Mouse (Mus musculus) intestine, embryonic 16.5 days (tissue): Measurements from ENCODE around the gene Erbb2. TPM values are rescaled to one million over a fixed set of nuclear protein-coding genes. Genes with fewer than 3 reads are reported as not detected.

Experiments
- ATAC-seq: fragments of 200-750 bp; cut with Nextera tagmentation; 2 replicates; pipeline ENCODE4 v1.8.0; 2017; ENCODE audit warnings: moderate TSS enrichment, moderate library complexity
- H3K27ac ChIP-seq: fragments of 300-500 bp; sonication (generic); 2 replicates; pipeline ENCODE4 v1.5.1; 2014; ENCODE audit warnings: mild to moderate bottlenecking, low read length
- H3K27me3 ChIP-seq: fragments of 300-500 bp; sonication (generic); replicated peaks from 2 replicates; pipeline ENCODE4 v1.6.1; 2014; ENCODE audit warnings: low read length, control low read depth, mixed read lengths; ENCODE audit not compliant: control insufficient read depth, insufficient read depth
- H3K36me3 ChIP-seq: fragments of 300-500 bp; sonication (generic); 2 replicates; pipeline ENCODE4 v1.6.1; 2014; ENCODE audit warnings: low read length, control low read depth; ENCODE audit not compliant: control insufficient read depth, insufficient read depth
- H3K4me1 ChIP-seq: fragments of 300-500 bp; sonication (generic); 2 replicates; pipeline ENCODE4 v1.6.1; 2014; ENCODE audit warnings: low read length, control low read depth, mixed read lengths; ENCODE audit not compliant: control insufficient read depth, insufficient read depth
- H3K4me2 ChIP-seq: fragments of 300-500 bp; sonication (generic); 2 replicates; pipeline ENCODE4 v1.6.1; 2014; ENCODE audit warnings: low read depth, low read length, control low read depth
- H3K4me3 ChIP-seq: fragments of 300-500 bp; sonication (generic); 2 replicates; pipeline ENCODE4 v1.5.1; 2014; ENCODE audit warnings: mild to moderate bottlenecking, low read length
- H3K9ac ChIP-seq: fragments of 300-500 bp; sonication (generic); 2 replicates; pipeline ENCODE4 v1.6.1; 2014; ENCODE audit warnings: low read depth, low read length
- H3K9me3 ChIP-seq: fragments of 300-500 bp; sonication (generic); 2 replicates; pipeline ENCODE4 v1.6.1; 2016; ENCODE audit warnings: low read length, control low read depth; ENCODE audit not compliant: control insufficient read depth
- WGBS: fragments of 180-500 bp; shearing (Covaris S2); extraction: QIAGEN DNeasy Blood & Tissue Kit; methylation state at CpG from one replicate; pipeline ENCODE4 v1.1.7; 2014; 5-methylcytosine and 5-hydroxymethylcytosine counted together
- polyA plus RNA-seq: library from polyadenylated mRNA; unstranded; fragments of >200 nt; fragmentation: Nextera tagmentation; extraction: Ambion mirVana; gene quantifications from 2 replicates; pipeline ENCODE4 v1.2.1, GENCODE M21; 2015

Erbb2 gene
- 33.8 and 37.5 TPM in 2 replicates for polyA plus RNA-seq

GRCm38 (mm10) chr11:98412273-98412796 lies at the start of gene Erbb2:
Erbb2 (plus strand) TSS chr11:98412470.
- Histone ChIP-seq H3K4me2 (peak within 1 kb of the TSS; percentile 74), H3K9me3 (no peaks in the 10 kb centered on the region), H3K27ac (peak within 1 kb of the TSS; percentile 95), H3K36me3 (no peaks in the 10 kb centered on the region), H3K4me3 (peak within 1 kb of the TSS; percentile 96), H3K4me1 (peaks cover 52% of the 10 kb centered on the region), H3K27me3 (no peaks in the 10 kb centered on the region), H3K9ac (peak within 1 kb of the TSS; percentile 95)
- peak; percentile 85 for ATAC-seq
- WGBS = under 1% methylated on average over 46 of the region's 49 CpGs

- no peaks in the 10 kb centered on the region for H3K27me3 ChIP-seq
- H3K36me3 ChIP-seq = no peaks in the 10 kb centered on the region
- peaks cover 31% of the 10 kb centered on the region for H3K4me1 ChIP-seq
- no peak for ATAC-seq
- H3K4me2 ChIP-seq = no peak overlapping the region
- H3K4me3 ChIP-seq = no peak overlapping the region
- H3K9ac ChIP-seq = no peak overlapping the region
- WGBS = 59% methylated on average over 5 of the region's 5 CpGs
- 0 out of 2 replicates have a peak overlapping the region, but pooled peaks have one; percentile 15 for H3K27ac ChIP-seq
- no peaks in the 10 kb centered on the region for H3K9me3 ChIP-seq
Measured at GRCm38 (mm10) chr11:98363817-98364216, 48.5 kb upstream of the Erbb2 start.

DNA sequence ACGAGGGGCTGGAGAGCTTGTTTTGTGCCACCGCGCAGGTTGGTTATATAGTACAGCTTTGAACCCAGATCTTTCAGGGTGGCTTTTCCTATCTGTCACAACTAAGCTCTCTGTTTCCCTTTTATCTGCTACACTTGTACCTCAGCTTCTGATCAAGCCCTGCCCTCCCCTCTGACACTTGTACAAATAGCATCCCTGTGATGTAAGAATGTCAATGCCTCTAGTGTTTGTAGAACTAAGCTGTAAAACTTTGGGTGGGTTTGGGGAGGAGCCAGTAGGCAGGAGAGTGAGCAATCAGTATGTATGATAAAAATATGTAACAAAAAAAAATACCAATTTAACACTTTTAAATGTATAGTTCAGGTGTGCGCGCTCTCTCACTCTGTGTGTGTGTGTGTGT lies 47.9 kb upstream of the Erbb2 start:
- peaks cover 25% of the 10 kb centered on the region for H3K4me1 ChIP-seq
- H3K27ac ChIP-seq = 0 out of 2 replicates have a peak overlapping the region, but pooled peaks have one; percentile 15
- H3K9me3 ChIP-seq = no peaks in the 10 kb centered on the region
- H3K27me3 ChIP-seq = no peaks in the 10 kb centered on the region
- ATAC-seq = peak; percentile 38; the same call in 1 of the 2 replicates
- H3K4me2 ChIP-seq = no peak overlapping the region
- H3K36me3 ChIP-seq = no peaks in the 10 kb centered on the region
- H3K9ac ChIP-seq = no peak overlapping the region
- no peak overlapping the region for H3K4me3 ChIP-seq
- WGBS = 73% methylated on average over 5 of the region's 5 CpGs

DNA sequence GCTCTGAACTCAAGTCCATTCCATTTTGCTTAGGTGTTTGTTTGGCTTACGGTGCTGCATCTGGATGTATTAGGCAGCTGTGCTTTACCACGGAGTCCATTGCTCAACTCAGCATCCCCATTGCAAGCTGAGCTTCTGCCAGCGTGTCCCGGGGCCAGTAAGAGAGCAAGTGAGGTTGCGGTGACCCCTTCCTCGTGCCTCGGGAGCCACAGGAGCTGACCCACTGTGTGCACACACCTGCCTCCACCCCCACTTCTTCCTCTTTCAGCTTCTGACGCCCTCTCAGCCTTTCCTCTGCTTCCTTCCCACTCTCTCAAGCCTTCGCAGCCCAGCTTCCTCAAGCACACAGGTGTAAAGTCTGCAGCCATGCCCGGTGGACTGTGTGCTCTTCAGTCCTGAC lies 46.0 kb upstream of the Erbb2 start:
- no peaks in the 10 kb centered on the region for H3K27me3 ChIP-seq
- peaks cover 12% of the 10 kb centered on the region for H3K4me1 ChIP-seq
- WGBS = 73% methylated on average over 10 of the region's 10 CpGs
- H3K4me2 ChIP-seq = no peak overlapping the region
- no peak overlapping the region for H3K27ac ChIP-seq
- ATAC-seq = no peak
- no peak overlapping the region for H3K4me3 ChIP-seq
- no peaks in the 10 kb centered on the region for H3K36me3 ChIP-seq
- no peaks in the 10 kb centered on the region for H3K9me3 ChIP-seq
- H3K9ac ChIP-seq = no peak overlapping the region

DNA sequence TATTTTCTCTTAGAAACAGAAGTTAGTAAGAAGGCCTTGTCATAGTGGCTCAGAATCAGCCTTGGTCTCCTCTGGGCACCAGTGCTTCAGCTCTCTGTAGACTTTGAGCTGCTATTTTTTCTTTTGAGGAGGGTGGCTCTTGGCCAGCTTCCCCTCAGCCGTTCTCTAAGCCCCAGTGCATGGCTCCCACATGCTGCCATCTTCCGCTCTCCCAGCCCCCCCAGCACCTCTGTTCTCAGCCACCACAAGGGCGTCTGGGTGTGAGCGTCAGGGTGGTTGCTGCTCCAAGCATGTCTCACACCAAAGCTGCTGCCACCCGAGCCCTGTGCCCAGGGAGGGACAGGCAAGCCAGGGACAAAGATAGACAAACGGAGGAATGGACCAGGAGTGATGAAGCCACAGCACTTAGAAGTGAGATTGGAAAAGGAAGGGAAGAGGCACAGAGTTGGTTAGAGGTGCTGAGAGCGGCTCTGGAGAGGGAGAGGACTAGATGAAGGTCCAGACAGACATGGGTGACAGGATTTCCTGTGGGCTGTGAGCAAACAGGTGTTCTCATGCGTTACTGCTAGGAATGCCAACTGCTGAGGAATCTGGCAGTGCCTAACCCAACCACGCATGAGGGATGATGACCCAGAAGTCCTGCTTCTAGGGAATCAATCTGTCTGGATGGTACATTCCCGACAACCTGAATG lies 45.0 kb upstream of the Erbb2 start:
- H3K27ac ChIP-seq = no peak overlapping the region
- no peaks in the 10 kb centered on the region for H3K27me3 ChIP-seq
- no peak for ATAC-seq
- H3K4me1 ChIP-seq = peaks cover 4% of the 10 kb centered on the region
- H3K4me3 ChIP-seq = no peak overlapping the region
- H3K4me2 ChIP-seq = no peak overlapping the region
- H3K36me3 ChIP-seq = no peaks in the 10 kb centered on the region
- no peak overlapping the region for H3K9ac ChIP-seq
- 80% methylated on average over 10 of the region's 10 CpGs for WGBS
- H3K9me3 ChIP-seq = no peaks in the 10 kb centered on the region

- WGBS = 79% methylated on average over 7 of the region's 7 CpGs
Measured at GRCm38 (mm10) chr11:98367863-98368186, 44.4 kb upstream of the Erbb2 start.

DNA sequence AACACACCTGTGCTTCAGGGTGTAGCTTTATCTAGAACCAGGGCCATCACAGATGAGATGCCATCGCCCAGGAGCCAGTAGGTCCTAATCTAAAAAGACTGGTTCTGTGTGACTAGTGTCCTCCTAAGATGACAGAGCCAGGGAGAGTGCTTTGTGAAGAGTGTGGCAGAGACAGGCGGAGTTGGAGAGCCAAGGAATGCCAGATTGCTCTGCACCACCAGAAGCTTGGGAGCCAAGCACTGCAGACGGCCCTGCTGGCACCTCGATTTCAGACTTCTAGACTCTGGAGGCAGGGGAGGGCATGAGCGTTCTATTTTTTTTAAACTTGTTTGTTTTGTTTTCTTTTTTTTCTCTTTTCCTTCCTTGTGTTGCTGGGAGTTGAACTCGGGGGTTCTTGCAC lies 42.9 kb upstream of the Erbb2 start:
- 76% methylated on average over 6 of the region's 6 CpGs for WGBS
- Histone ChIP-seq H3K9me3 (no peaks in the 10 kb centered on the region), H3K4me3 (no peak overlapping the region), H3K4me2 (no peak overlapping the region), H3K27ac (no peak overlapping the region), H3K27me3 (no peaks in the 10 kb centered on the region), H3K4me1 (no peaks in the 10 kb centered on the region), H3K9ac (no peak overlapping the region), H3K36me3 (no peaks in the 10 kb centered on the region)
- ATAC-seq = no peak

More at GRCm38 (mm10) chr11:98367863-98368186, 44.4 kb upstream of the Erbb2 start:
- Histone ChIP-seq H3K27ac (no peak overlapping the region), H3K9ac (no peak overlapping the region), H3K36me3 (no peaks in the 10 kb centered on the region), H3K27me3 (no peaks in the 10 kb centered on the region), H3K4me3 (no peak overlapping the region), H3K4me2 (no peak overlapping the region), H3K9me3 (no peaks in the 10 kb centered on the region), H3K4me1 (peaks cover 4% of the 10 kb centered on the region)
- ATAC-seq = no peak

- no peak overlapping the region for H3K4me2 ChIP-seq
- no peaks in the 10 kb centered on the region for H3K27me3 ChIP-seq
- no peak overlapping the region for H3K4me3 ChIP-seq
- H3K9ac ChIP-seq = no peak overlapping the region
- no peaks in the 10 kb centered on the region for H3K9me3 ChIP-seq
- no peak overlapping the region for H3K27ac ChIP-seq
- no peak for ATAC-seq
- no peaks in the 10 kb centered on the region for H3K4me1 ChIP-seq
- 81% methylated on average over 2 of the region's 2 CpGs for WGBS
- H3K36me3 ChIP-seq = no peaks in the 10 kb centered on the region; the same call in 1 of the 2 replicates
Measured at GRCm38 (mm10) chr11:98370588-98370987, 41.7 kb upstream of the Erbb2 start.

DNA sequence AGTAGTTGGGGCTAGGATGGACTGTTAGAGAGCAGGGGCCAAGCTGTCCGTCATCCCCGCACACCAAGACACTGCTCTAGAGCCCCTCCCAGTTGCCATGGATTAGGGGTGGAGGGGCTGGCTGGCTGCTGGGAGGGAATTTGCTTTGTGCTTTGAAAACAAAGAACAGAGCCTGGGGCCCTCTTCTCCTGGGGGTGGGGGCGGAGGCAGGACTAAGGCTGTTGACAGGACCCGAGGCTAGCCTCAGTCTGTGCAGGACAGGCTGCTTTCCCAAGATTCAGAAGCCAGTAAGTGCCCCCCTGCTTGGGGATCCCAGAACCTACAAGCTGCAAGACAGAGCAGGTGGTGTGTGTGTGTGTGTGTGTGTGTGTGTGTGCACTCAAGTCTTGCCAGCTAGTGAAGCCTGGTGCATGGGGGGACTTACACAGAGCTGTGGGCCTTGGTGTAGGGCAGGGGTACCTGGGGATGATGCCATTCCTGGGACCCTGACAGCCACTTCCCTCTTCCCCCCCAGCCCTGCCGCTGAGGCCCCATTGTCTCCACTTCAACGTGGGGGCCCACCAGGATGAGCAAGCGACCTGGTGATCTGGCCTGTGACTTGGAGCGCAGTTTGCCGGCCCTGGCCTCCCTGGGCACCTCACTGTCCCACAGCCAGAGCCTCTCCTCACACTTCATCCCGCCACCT lies 40.6 kb upstream of the Erbb2 start:
- Histone ChIP-seq H3K4me1 (no peaks in the 10 kb centered on the region), H3K9me3 (no peaks in the 10 kb centered on the region), H3K4me2 (no peak overlapping the region), H3K36me3 (peaks cover 2% of the 10 kb centered on the region; the same call in 1 of the 2 replicates), H3K27ac (no peak overlapping the region), H3K4me3 (no peak overlapping the region), H3K27me3 (no peaks in the 10 kb centered on the region), H3K9ac (no peak overlapping the region)
- WGBS = 50% methylated on average over 10 of the region's 10 CpGs
- ATAC-seq = no peak
